Mouse (Mus musculus): ENCODE data around the gene Umad1.

Umad1 gene

GRCm38 (mm10) chr6:8416802-8417569 lies 157.9 kb downstream of the Umad1 start:
- DNase-seq (ENCODE audit: low read depth), result no peak

- no peak for DNase-seq (ENCODE audit: low read depth)
Measured at GRCm38 (mm10) chr6:8419485-8420186, 160.5 kb downstream of the Umad1 start.

- no peak for DNase-seq (ENCODE audit: low read depth)
Measured at GRCm38 (mm10) chr6:8420187-8420503, 161.1 kb downstream of the Umad1 start.

GRCm38 (mm10) chr6:8421421-8421820 lies 162.3 kb downstream of the Umad1 start:
- no peak for DNase-seq (ENCODE audit: low read depth)

- no peak for DNase-seq (ENCODE audit: low read depth)
Measured at GRCm38 (mm10) chr6:8421959-8422581, 163.0 kb downstream of the Umad1 start.

GRCm38 (mm10) chr6:8423142-8423541 lies 164.1 kb downstream of the Umad1 start:
- no peak for DNase-seq (ENCODE audit: low read depth)

- no peak for DNase-seq (ENCODE audit: low read depth)
Measured at GRCm38 (mm10) chr6:8427692-8428091, 168.6 kb downstream of the Umad1 start.

- no peak for DNase-seq (ENCODE audit: low read depth)
Measured at GRCm38 (mm10) chr6:8430610-8431234, 171.6 kb downstream of the Umad1 start.

GRCm38 (mm10) chr6:8433179-8433578 lies 174.1 kb downstream of the Umad1 start:
- DNase-seq (ENCODE audit: low read depth), result no peak

- DNase-seq (ENCODE audit: low read depth), result no peak
Measured at GRCm38 (mm10) chr6:8437937-8438336, 178.8 kb downstream of the Umad1 start.

- no peak for DNase-seq (ENCODE audit: low read depth)
Measured at GRCm38 (mm10) chr6:8441814-8442213, 182.7 kb downstream of the Umad1 start.

GRCm38 (mm10) chr6:8446786-8447185 lies 187.7 kb downstream of the Umad1 start:
- DNase-seq (ENCODE audit: low read depth), result no peak

- DNase-seq (ENCODE audit: low read depth), result no peak
Measured at GRCm38 (mm10) chr6:8455599-8455998, 196.5 kb downstream of the Umad1 start.

GRCm38 (mm10) chr6:8458596-8458995 lies 199.5 kb downstream of the Umad1 start:
- DNase-seq (ENCODE audit: low read depth), result no peak

- DNase-seq (ENCODE audit: low read depth), result no peak
Measured at GRCm38 (mm10) chr6:8462447-8462846, 203.4 kb downstream of the Umad1 start.

- DNase-seq (ENCODE audit: low read depth), result no peak
Measured at GRCm38 (mm10) chr6:8465388-8465787, 206.3 kb downstream of the Umad1 start.

GRCm38 (mm10) chr6:8465985-8466384 lies 206.9 kb downstream of the Umad1 start:
- DNase-seq (ENCODE audit: low read depth), result no peak

GRCm38 (mm10) chr6:8467667-8468337 lies 208.7 kb downstream of the Umad1 start:
- no peak for DNase-seq (ENCODE audit: low read depth)

- no peak for DNase-seq (ENCODE audit: low read depth)
Measured at GRCm38 (mm10) chr6:8469918-8470317, 210.8 kb downstream of the Umad1 start.

GRCm38 (mm10) chr6:8472125-8472524 lies 213.0 kb downstream of the Umad1 start:
- DNase-seq (ENCODE audit: low read depth), result no peak

GRCm38 (mm10) chr6:8472915-8473314 lies 213.8 kb downstream of the Umad1 start:
- DNase-seq (ENCODE audit: low read depth), result no peak

- DNase-seq (ENCODE audit: low read depth), result no peak
Measured at GRCm38 (mm10) chr6:8473498-8473897, 214.4 kb downstream of the Umad1 start.
